Mouse (Mus musculus): ENCODE data around the gene Adamts6. TPM values are rescaled to one million over a fixed set of nuclear protein-coding genes. Genes with fewer than 3 reads are reported as not detected.
A peak's percentile ranks its signal among the peaks of the same experiment; 100 is the strongest.

The Adamts6 gene
- polyA plus RNA-seq, 1 experiment from 2014 or later, result 1.2 TPM

DNA sequence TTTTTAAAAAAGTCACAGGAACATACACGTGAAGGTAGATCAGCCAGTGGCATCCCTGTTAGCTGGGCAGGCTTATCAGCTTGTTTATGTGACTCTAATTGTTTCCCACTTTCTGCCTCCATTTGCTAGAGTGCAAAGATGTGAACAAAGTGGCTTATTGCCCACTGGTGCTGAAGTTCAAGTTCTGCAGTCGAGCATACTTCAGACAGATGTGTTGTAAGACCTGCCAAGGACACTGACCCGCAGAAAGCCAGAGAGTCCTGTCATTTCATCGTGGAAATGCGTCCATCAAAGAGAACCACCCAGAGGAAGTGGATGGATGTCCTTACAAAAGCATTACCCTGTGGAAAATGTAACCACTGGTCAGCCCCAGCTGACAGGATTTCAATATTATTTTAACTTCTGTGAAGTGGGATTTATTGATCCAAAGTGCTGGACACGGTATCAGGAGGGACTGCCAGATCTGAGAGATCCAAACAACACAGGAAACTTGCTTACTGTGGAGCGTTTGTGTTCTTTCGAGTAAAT lies 205.9 kb downstream of the Adamts6 start:
- no peak overlapping the region for H3K4me3 ChIP-seq (ENCODE audit: low read length)
- no peak overlapping the region for H3K9ac ChIP-seq (ENCODE audit: low read depth, low read length)
- no peaks in the 10 kb centered on the region for H3K36me3 ChIP-seq (ENCODE audit: control insufficient read depth, insufficient read depth, low read length)
- no peaks in the 10 kb centered on the region for H3K27me3 ChIP-seq (replicated peaks; ENCODE audit: control insufficient read depth, insufficient read depth, low read length)
- H3K9me3 ChIP-seq (ENCODE audit: control insufficient read depth, low read length), result no peaks in the 10 kb centered on the region
- no peak overlapping the region for H3K4me2 ChIP-seq (ENCODE audit: low read depth, low read length)
- no peak overlapping the region for H3K27ac ChIP-seq (ENCODE audit: low read length)
- H3K4me1 ChIP-seq (ENCODE audit: control insufficient read depth, insufficient read depth, low read length), result peaks cover 4% of the 10 kb centered on the region; the same call in 1 of the 2 replicates
- no peak for ATAC-seq
- WGBS, result 40% methylated on average over 8 of the region's 8 CpGs

DNA sequence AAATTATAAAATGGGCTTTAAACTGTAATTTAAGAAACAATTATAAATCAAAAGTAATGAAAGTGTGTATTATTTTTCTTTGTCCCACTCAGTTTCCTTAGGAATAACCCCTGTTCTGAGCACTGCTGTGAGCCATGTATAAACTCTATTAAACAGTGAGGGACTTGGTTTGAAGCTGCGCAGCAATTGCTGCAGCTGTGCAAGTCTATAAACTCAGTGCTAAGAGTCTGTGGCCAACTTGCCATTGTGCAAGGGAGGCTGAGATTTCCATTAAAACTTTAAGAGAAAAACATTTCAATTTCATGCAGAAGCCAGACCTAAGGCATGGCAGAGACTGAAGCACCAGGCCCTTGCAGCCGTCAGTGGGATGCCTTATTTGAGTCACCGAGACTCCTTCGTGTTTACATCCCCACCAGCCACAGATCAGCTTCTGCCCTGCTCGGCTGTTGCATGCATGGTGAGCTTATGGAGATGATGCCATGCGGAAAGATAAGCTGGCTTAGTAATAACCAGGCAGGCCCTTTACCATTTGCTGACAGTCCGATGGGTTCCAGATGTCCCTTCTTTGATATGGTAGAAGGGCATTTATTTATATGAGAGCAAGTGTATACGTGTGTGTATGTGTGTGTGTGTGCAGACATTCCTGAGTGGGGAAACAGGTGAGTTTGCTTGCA lies 206.7 kb downstream of the Adamts6 start:
- Histone ChIP-seq H3K9ac (ENCODE audit: low read depth, low read length) (no peak overlapping the region), H3K27ac (ENCODE audit: low read length) (no peak overlapping the region), H3K27me3 (replicated peaks; ENCODE audit: control insufficient read depth, insufficient read depth, low read length) (no peaks in the 10 kb centered on the region), H3K9me3 (ENCODE audit: control insufficient read depth, low read length) (no peaks in the 10 kb centered on the region), H3K36me3 (ENCODE audit: control insufficient read depth, insufficient read depth, low read length) (no peaks in the 10 kb centered on the region), H3K4me3 (ENCODE audit: low read length) (no peak overlapping the region), H3K4me1 (ENCODE audit: control insufficient read depth, insufficient read depth, low read length) (peaks cover 4% of the 10 kb centered on the region; the same call in 1 of the 2 replicates), H3K4me2 (ENCODE audit: low read depth, low read length) (no peak overlapping the region)
- no peak for ATAC-seq
- 58% methylated on average over 8 of the region's 8 CpGs for WGBS

DNA sequence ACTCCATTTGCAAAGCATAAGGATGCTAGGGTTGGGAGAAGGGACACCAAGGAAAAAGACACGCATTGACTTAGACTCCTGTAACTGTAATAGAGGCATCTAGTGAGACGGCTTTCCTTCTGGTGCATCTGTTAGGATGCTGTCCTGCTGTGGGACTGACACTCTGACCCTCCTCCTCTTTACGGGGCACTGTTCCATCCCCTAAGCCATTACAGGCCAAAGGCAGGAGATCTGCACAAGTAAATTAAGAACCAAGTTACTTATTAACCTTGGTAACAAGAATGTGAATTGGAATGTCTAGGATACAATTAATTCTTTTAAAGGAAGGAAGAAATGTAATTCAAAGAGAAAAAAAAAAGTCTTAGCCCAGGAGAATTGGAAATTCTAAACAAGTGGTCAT lies 210.0 kb downstream of the Adamts6 start:
- Histone ChIP-seq H3K9ac (ENCODE audit: low read depth, low read length) (no peak overlapping the region), H3K27ac (ENCODE audit: low read length) (no peak overlapping the region), H3K27me3 (replicated peaks; ENCODE audit: control insufficient read depth, insufficient read depth, low read length) (no peaks in the 10 kb centered on the region), H3K4me1 (ENCODE audit: control insufficient read depth, insufficient read depth, low read length) (no peaks in the 10 kb centered on the region), H3K9me3 (ENCODE audit: control insufficient read depth, low read length) (no peaks in the 10 kb centered on the region), H3K4me2 (ENCODE audit: low read depth, low read length) (no peak overlapping the region), H3K4me3 (ENCODE audit: low read length) (no peak overlapping the region), H3K36me3 (ENCODE audit: control insufficient read depth, insufficient read depth, low read length) (no peaks in the 10 kb centered on the region)
- 76% methylated on average over 3 of the region's 3 CpGs for WGBS
- ATAC-seq, result no peak

DNA sequence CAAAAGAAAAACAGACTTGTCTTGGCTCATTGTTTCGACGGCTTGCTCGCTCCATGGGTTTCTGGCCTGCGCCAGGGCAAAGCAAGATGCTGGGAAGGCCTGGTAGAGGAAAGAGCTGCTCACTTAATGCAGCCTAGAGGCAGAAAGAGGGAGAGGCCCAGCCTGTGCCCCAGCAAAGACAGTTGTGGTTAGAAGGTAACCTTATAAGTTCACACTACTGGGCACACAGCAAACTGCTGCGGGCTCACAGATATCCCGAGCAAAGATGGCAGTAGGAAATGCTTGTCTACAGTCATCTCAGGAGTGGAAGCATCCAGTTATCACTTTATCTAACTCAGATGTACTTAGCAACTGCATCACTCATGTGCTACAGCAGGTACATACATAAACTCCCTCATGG lies 211.0 kb downstream of the Adamts6 start:
- 96% methylated on average over 6 of the region's 6 CpGs for WGBS
- Histone ChIP-seq H3K9ac (ENCODE audit: low read depth, low read length) (no peak overlapping the region), H3K4me2 (ENCODE audit: low read depth, low read length) (no peak overlapping the region), H3K4me3 (ENCODE audit: low read length) (no peak overlapping the region), H3K36me3 (ENCODE audit: control insufficient read depth, insufficient read depth, low read length) (no peaks in the 10 kb centered on the region), H3K4me1 (ENCODE audit: control insufficient read depth, insufficient read depth, low read length) (no peaks in the 10 kb centered on the region), H3K27ac (ENCODE audit: low read length) (no peak overlapping the region), H3K27me3 (replicated peaks; ENCODE audit: control insufficient read depth, insufficient read depth, low read length) (no peaks in the 10 kb centered on the region), H3K9me3 (ENCODE audit: control insufficient read depth, low read length) (no peaks in the 10 kb centered on the region)
- ATAC-seq, result no peak

DNA sequence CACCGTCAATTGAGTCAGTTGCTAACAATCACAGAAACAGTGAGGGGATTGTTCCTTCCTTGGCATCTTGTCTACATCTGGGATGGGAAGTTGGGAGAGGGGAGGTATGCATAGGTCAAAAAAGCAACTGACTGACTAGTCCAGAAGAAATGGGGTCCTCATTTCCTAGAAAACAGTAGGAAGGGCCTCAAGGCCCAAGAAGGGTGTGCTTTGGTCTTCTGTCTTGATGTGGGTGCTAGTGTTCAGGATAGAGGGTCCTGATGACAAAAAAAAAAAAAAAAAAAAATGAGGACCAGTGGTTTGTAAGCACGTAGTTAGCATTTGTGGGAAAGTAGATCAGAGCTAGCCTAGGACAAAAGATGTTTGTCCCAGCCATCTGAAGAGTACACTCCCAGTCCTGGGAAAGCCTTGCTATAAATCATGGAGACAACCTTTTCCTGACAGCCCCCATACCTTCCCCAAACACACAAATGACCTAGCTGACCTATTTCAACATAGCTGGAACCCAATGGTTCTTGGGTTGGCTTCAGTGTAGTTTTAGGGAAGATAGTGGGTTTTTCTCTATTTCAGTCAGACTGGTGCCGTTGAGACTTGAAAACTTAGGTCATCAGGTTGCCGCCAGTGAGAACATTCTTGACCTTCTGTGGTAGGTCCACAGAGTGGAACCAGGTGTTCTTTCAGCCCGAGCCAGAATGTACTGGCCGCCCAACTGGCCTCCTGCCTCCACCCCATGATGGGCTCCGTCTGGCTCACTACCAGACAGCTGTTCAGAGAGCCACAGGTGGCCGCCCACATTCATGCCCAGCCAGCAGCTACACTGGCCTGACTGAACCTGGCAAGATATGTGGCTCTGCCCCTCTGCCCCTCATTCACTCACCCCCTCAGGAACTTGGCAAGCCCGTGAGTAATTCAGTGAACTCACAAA lies 211.7 kb downstream of the Adamts6 start:
- WGBS, result 74% methylated on average over 9 of the region's 9 CpGs
- Histone ChIP-seq H3K9ac (ENCODE audit: low read depth, low read length) (no peak overlapping the region), H3K27ac (ENCODE audit: low read length) (no peak overlapping the region), H3K36me3 (ENCODE audit: control insufficient read depth, insufficient read depth, low read length) (no peaks in the 10 kb centered on the region), H3K27me3 (replicated peaks; ENCODE audit: control insufficient read depth, insufficient read depth, low read length) (no peaks in the 10 kb centered on the region), H3K4me2 (ENCODE audit: low read depth, low read length) (no peak overlapping the region), H3K4me1 (ENCODE audit: control insufficient read depth, insufficient read depth, low read length) (no peaks in the 10 kb centered on the region), H3K9me3 (ENCODE audit: control insufficient read depth, low read length) (no peaks in the 10 kb centered on the region), H3K4me3 (ENCODE audit: low read length) (no peak overlapping the region)
- no peak for ATAC-seq

DNA sequence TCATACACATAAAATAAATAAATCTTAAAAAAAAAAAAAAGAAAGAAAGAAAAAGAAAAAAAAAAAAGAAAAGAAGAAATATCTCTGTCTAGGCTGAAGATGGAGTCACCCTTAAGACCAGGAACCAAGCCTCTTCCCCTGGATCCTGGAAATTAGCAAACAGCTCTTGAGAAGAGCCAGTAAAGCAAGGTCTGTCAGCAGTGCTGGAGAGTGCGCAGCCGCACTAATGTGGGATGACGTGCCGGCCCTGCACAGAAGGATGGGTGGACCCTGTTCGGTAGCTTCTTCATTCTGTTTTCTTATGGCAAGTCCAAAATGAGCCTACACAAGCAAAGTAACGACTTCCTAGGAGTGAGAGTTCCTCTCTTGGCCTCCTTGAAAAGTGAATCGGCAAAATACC lies 214.8 kb downstream of the Adamts6 start:
- no peaks in the 10 kb centered on the region for H3K9me3 ChIP-seq (ENCODE audit: control insufficient read depth, low read length)
- no peak overlapping the region for H3K4me3 ChIP-seq (ENCODE audit: low read length)
- H3K9ac ChIP-seq (ENCODE audit: low read depth, low read length), result no peak overlapping the region
- 92% methylated on average over 7 of the region's 7 CpGs for WGBS
- no peak overlapping the region for H3K27ac ChIP-seq (ENCODE audit: low read length)
- no peaks in the 10 kb centered on the region for H3K27me3 ChIP-seq (replicated peaks; ENCODE audit: control insufficient read depth, insufficient read depth, low read length)
- H3K4me2 ChIP-seq (ENCODE audit: low read depth, low read length), result no peak overlapping the region
- ATAC-seq, result no peak
- no peaks in the 10 kb centered on the region for H3K36me3 ChIP-seq (ENCODE audit: control insufficient read depth, insufficient read depth, low read length)
- no peaks in the 10 kb centered on the region for H3K4me1 ChIP-seq (ENCODE audit: control insufficient read depth, insufficient read depth, low read length)

DNA sequence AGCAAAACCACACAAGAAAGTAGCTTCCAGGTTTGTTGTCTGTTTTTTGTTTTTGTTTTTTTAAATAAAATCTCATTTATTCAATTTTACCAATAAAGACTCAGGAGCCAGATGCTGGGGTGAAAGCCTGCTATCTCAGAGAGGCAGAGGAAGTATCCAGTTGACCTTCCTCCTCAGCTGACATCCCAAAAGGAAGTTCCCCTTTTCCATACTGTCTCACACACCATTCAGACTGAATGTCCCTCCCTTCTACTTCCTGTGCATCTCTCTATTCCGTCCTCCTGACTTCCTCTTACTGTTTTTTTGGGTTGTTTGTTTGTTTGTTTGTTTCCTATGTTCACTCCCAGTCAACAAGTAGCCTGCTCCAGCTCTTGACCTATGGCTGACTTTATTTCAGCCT lies 216.4 kb downstream of the Adamts6 start:
- no peak for ATAC-seq
- Histone ChIP-seq H3K4me2 (ENCODE audit: low read depth, low read length) (no peak overlapping the region), H3K27ac (ENCODE audit: low read length) (no peak overlapping the region), H3K9me3 (ENCODE audit: control insufficient read depth, low read length) (no peaks in the 10 kb centered on the region), H3K27me3 (replicated peaks; ENCODE audit: control insufficient read depth, insufficient read depth, low read length) (no peaks in the 10 kb centered on the region), H3K4me3 (ENCODE audit: low read length) (no peak overlapping the region), H3K36me3 (ENCODE audit: control insufficient read depth, insufficient read depth, low read length) (no peaks in the 10 kb centered on the region), H3K4me1 (ENCODE audit: control insufficient read depth, insufficient read depth, low read length) (no peaks in the 10 kb centered on the region), H3K9ac (ENCODE audit: low read depth, low read length) (no peak overlapping the region)
- 64% methylated on average over 1 of the region's 1 CpGs for WGBS

DNA sequence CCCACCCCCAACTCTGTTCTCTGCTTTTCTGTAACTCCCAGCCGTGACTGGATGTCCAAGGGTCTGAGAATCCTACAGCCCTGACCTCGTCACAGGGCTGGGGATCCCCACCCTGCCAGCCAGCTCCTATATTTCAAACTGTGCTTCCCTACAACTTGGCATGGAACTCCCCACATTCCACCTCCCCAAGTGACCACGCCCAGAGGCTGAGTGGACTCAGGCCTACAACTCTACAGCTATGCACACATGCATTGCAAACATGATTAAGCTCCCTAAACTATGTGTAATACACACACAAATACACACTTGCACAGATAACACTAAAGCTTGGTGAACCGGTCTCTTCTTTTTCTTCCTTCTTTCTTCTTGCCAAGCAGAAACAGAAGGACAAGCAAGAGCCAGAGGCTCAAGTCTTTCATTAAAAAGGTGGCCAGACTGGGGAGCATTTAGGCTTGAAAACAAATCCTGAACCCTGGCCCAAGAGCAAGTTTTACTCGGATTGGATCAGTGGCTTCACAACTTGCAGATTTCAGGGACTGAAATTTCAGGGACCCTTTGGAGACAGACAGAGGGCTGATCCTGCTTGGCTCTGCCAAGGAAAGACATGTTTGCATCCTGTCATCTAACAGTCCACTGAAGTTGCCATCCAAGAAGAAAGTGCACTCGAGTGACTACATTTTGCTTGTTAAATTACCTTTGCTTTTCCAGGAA lies 218.7 kb downstream of the Adamts6 start:
- no peak overlapping the region for H3K4me3 ChIP-seq (ENCODE audit: low read length)

DNA sequence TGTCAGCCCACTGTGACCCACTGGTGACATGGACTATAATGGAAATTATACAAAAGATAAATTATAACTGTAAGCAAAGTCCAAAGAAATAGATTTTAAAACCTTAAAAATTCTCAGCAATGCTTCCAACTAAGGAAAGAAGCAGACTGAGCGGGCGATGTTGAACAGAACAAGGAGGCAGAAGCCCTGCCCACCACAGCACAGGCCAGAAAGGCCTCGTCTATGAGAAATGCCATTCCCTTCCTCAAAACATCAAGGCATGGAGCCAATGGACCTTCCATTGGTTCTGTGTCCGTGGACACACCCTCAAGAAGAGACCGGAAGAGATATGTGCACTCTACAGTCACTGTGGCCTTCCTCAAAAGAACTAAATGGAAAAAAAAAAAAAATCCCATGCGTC lies 220.0 kb downstream of the Adamts6 start:
- no peak for ATAC-seq
- WGBS, result 87% methylated on average over 6 of the region's 6 CpGs

More for the DNA sequence above, 218.7 kb downstream of the Adamts6 start:
- WGBS, result 80% methylated on average over 6 of the region's 6 CpGs
- Histone ChIP-seq H3K27ac (ENCODE audit: low read length) (no peak overlapping the region), H3K9ac (ENCODE audit: low read depth, low read length) (no peak overlapping the region), H3K4me1 (ENCODE audit: control insufficient read depth, insufficient read depth, low read length) (no peaks in the 10 kb centered on the region), H3K36me3 (ENCODE audit: control insufficient read depth, insufficient read depth, low read length) (no peaks in the 10 kb centered on the region), H3K27me3 (replicated peaks; ENCODE audit: control insufficient read depth, insufficient read depth, low read length) (no peaks in the 10 kb centered on the region), H3K4me2 (ENCODE audit: low read depth, low read length) (no peak overlapping the region), H3K9me3 (ENCODE audit: control insufficient read depth, low read length) (no peaks in the 10 kb centered on the region)
- ATAC-seq, result 0 out of 2 replicates have a peak, but pooled peaks have one; percentile 21

More for the DNA sequence above, 220.0 kb downstream of the Adamts6 start:
- Histone ChIP-seq H3K9me3 (ENCODE audit: control insufficient read depth, low read length) (no peaks in the 10 kb centered on the region), H3K9ac (ENCODE audit: low read depth, low read length) (no peak overlapping the region), H3K4me2 (ENCODE audit: low read depth, low read length) (no peak overlapping the region), H3K27ac (ENCODE audit: low read length) (no peak overlapping the region), H3K4me1 (ENCODE audit: control insufficient read depth, insufficient read depth, low read length) (no peaks in the 10 kb centered on the region), H3K36me3 (ENCODE audit: control insufficient read depth, insufficient read depth, low read length) (no peaks in the 10 kb centered on the region), H3K4me3 (ENCODE audit: low read length) (no peak overlapping the region), H3K27me3 (replicated peaks; ENCODE audit: control insufficient read depth, insufficient read depth, low read length) (no peaks in the 10 kb centered on the region)
